Mouse (Mus musculus) T-helper 17 cell (primary cell): Measurements from ENCODE around the gene Pnrc1.

Source experiments
- in situ Hi-C, 2 experiments: fragments of 300-600 bp; cut with MboI, MseI; formaldehyde crosslinking; loops; 1 replicate in 1 of 2; 2 replicates in 1 of 2; pipeline ENCODE4 v1.15.1; 2025; ENCODE audit warnings: high pct_unique_total_duplicates in 2 of 2

Gene Pnrc1

DNA sequence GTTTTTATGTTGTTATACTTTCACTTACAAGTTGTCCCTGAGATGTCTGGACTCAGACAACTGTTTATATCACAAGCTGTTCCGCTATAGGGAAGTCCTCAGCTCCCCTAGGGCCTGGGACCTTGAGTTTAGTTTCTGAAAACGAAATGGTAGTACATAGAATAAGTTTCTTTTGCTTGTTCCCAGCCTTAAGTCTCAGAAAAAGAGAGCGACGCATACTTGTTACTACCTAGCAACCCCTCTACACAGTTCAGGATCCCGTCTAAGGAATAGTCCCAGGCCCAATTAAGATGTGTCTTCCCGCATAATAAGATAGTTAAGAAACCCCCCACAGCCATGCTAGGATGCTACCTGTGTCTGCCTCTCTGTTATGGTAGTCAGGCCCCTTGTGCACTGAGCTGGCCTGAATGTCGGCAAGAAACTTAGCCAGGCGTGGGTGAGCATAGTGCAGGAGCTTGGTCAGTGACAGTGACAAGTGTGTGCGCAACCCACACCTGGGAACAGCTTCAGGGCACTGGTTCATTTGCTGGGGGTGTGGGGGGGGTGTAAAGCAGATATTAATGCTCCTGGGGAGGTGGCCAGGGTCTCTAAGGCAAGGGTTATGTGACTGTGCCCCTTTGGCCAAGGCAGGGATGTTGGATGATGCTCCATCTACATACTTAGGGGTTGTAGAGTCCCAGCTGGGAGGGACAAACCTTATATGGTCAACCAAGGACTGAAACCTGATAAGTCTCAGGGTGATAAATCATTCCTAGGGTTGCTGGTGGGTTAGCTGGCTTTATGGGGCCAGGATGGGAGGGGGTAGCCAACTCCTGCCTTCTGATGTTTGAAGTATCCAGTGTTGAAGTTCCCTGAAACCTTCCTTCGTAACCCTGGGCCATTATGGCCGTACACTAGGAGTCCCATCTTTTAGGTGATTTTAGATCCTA, 19.3 kb downstream of the Pnrc1 start:
- in situ Hi-C loops: no loop called here

DNA sequence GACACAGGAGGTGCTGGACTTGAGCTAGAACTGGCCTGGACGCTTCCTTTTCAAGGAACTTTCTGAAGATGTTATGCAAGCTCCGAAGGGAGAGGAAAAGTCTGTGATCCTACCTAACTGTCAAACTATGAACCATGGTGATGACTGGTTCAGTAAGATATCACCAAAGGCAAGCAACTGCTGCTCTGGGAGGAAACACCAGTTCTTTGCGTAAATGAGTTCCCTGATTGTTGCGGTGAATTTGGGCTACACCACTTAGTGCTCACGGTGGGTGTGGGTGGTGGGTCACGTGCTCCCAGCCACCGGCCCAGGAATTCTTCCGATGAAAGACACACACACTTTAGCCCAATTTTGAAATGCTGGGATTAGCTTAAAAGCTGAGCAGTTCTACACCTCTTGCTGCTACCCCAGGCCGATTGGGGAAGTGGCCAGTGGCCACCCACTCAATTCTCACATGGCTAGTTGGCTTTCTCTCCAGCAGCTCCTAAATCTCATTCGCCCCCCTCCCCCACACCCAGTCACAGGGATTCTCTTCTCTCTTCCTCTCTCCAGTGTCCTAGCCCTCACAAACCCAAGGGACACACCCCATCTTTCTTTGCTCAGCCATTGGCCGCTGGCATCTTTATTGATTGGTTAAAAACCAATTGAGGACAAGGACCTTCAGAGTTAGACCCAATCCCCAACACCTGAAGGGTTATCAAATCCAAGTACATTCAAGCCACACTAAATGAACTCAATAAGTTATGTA, 24.8 kb downstream of the Pnrc1 start:
- in situ Hi-C loops: no loop called here

DNA sequence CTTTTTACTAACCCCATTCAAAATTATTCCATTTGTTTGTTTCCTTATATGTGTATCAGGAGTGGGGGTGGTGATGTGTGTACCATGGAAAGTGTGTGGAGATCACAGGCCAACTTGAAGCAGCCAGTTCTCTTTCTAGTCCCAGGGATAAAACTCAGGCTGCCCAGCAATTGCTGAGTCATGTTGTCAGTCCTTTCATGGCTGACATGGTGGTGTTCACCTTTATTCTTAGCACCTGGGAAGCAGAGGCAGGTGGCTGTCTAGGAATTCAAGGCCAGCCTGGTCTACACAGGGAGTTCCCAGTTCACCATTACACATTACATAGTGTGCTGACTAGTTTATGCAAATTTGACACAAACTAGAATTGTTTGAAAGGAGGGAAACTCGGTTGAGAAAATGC, 27.1 kb downstream of the Pnrc1 start:
- in situ Hi-C loops: no loop called here

DNA sequence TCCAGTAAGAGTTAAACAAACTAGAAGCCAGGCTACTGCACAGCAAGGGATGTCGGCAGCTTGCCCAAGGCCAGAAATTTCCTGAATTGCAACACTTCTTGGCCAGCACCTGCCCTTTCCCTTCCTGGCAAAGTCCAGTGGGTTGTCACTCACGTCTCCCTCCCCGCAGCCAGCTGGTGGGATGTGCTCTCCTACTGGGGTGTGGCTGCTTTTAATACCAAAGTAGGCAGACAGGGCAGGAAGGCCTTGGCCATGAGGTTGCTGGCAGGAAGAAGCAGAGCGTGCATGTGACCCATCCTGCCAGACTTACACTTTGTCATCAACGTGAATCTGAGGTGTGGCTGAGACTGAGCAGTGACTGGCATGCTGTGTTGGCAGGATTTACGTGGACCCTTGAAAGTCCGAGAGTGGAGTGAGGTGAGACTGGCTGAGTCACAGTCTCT, 28.6 kb downstream of the Pnrc1 start:
- in situ Hi-C loops: no loop called here

DNA sequence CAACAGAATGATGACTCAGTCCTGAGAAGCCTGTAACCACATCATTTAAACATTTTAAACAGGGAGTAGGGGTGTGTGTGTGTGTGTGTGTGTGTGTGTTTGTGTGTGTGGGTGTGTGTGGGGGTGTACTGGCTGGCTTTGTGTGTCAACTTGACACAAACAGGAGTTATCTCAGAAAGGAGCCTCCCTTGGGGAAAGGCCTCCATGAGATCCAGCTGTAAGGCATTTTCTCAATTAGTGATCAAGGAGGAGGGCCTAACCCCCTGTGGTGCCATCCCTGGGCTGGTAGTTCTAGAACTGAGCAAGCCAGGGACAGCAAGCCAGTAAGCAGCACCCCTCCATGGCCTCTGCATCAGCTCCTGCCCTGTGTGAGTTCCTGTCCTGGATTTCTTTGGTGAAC, 29.7 kb downstream of the Pnrc1 start:
- in situ Hi-C loops: no loop called here

DNA sequence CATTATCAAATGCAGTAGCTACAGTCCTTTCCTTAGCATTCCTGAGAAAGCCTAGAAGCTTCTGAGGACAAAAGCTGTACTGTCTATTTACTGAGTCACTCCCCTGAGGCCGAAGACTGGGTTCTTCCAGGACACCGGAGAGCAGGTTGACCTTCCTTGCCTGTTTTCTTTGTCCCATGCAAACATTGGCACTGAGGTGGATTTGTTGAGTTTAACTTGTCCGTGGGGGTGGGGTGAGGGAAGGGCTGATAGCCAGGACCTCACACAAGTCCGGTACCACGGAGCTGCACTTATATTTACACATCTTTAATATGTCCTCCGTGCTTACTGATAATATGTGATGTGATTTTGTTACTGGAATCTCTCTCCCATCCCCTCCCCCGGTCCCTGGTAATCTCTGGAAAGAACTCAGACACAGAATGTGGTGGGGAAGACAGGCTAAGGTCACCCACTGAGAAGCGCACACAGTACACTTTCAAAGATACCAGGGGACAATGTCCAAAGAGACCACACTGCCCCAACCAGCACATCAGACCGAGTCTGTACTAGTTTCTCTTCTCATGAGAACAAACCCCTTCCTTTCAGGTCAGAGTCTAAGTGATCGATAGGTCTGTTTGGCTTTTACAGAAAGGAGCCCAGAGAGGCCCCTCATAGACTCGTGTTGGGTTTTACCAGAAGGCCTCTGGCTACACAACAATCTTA, 32.5 kb downstream of the Pnrc1 start:
- in situ Hi-C loops: no loop called here

DNA sequence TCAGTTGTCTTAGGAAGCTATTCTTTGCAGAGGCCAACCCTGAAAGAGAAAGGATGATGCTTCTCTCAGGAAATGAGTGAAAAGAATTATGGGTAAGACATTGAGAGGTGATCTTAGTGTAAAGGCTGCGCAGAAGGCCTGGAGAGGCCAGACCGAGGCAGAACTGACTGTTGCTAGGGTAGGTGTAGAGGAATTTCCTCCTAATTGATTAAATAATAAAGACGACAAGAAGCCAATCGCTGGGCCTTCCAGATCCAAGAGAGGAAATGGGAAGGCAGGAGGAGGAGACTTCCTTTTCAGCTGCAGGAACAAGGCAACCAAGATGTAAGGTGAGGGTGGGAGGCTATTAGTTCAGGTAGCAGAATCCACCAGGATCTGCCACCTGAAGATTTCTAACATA, 35.3 kb downstream of the Pnrc1 start:
- in situ Hi-C loops: no loop called here

DNA sequence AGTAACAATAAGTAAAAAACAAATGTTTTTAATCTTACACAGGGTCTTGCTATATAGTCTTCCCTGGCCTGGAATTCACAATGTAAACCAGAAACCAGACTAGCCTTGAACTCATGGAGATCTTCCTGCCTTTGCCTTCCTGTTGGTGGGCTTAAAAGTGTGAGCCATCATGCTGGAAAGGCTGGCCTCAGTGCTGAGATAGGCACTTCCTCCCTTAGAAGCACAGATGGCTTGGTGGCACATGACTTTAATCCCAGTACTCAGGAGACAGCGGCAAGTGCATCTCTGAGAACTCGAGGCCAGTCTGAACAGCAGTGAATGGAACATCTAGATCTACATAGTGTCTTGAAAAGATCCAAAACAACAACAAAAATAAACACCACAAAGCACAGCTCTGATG, 39.1 kb downstream of the Pnrc1 start:
- in situ Hi-C loops: no loop called here

DNA sequence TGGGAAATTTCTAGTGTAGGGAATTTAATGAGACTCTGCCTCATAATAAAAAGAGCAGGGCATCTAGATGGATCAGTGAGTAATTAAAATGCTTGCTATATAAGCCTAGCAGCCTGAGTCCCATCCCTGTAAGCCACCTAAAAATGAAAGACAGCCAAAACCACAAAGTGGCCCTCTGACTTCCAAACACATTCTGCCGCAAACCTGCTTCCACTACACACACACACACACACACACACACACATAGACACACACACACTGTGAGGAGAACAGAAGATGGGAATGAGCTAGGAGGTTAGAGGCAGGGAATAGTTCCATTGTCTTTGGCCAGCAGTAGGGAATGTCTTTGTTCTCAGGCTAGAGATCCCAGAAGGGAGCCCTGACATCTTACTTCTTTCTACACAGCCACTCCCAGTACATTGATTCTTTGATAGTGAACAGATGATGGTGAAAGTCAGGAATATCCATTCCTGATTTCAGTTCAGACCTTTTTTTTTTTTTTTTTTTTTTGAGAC, 40.2 kb downstream of the Pnrc1 start:
- in situ Hi-C loops: loop anchor here in 1 of 2 experiments (5.0 kb wide), 1 partner anchor 338 kb away; no protein-coding TSS in a partner anchor

DNA sequence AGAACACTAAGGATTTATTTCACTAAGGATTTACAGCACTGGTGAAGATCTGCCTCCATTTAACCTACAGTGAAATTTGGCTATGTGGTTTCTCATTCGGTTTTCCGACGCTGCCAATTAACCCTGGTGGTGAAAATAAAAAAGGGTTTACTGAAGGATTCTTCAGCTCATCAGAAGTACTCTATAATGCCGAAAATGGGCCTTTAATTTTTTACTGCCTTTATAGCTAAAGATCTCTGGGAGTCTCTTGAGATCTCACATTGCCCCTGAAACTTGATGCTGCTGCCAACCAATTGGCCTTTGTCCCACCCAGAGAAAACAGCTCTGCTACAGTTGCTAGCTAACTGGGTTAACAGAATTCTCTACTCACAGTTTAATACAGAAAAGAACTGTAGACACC, 41.0 kb downstream of the Pnrc1 start:
- in situ Hi-C loops: loop anchor here in 1 of 2 experiments (5.0 kb wide), 1 partner anchor 338 kb away; no protein-coding TSS in a partner anchor

DNA sequence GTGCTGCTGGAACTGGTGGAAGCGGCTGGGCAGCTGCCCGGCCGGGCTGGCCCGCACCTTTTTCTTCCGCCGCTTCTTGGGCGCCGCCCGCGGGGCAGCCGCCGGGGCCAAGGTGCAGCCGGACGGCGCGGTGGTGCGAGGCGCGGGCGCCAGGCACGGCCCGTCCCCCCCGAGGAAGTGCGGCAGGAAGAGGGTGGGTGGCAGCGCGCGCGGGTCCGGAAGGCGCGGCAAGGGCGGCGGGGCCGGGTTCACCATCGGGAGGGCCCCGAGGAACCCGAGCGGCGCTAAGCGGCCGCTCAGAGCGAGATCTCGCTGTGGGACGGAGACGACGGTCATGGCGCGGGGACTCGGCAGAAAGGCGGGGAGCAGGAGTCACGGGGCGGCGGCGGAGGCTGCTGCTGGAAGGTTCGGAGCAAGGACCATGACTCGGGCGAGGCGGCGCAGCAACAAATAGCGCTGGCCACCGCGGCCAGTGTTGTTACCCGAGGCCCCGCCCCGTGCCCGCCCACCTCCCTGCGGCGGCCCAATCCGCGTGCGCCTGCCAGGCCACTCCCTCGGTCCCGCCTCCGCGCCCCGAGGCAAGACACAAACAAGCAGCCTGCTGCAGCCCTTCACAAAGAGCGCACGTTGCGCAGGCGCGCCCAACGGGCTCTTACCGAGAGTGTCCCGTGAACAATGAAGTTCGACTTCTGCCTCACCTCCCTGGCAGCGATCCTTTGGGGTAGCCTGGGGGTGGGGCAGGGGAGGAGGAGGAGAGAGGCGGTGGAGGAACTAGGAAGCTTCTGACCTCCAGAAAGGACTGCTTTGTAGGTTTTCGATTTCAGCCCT, 41.7 kb downstream of the Pnrc1 start:
- in situ Hi-C loops: loop anchor here in 1 of 2 experiments (5.0 kb wide), 1 partner anchor 339 kb away; no protein-coding TSS in a partner anchor

DNA sequence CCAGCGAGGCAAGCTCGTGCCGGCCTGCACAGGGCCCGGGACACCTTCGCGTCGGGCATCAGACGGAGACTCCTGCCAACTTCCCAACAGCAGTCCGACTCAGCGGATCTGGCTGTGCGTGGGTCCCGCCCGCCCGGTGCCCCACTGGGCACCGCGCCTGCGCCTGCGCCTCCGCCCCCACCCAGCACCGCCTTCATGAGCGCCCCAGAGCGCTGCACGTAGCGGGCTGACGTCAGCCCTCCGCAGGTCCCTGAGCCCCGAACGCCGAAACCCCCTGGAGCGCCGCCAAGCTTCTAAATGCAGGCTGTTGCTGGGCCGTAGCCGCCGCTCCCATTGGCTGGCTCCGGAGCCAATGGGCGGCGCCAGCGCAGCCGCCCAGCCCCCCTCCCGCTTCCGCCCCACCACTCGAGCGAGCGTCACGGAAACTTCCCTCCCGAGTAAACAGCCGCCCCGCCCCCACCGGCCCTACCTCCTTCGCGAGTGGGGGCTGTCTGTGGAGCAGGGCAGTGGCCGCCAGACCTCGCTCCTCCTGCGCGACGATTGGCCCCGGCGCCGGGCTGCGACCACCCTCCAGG, 42.4 kb downstream of the Pnrc1 start:
- in situ Hi-C loops: loop anchor here in 1 of 2 experiments (5.0 kb wide), 1 partner anchor 340 kb away; no protein-coding TSS in a partner anchor

DNA sequence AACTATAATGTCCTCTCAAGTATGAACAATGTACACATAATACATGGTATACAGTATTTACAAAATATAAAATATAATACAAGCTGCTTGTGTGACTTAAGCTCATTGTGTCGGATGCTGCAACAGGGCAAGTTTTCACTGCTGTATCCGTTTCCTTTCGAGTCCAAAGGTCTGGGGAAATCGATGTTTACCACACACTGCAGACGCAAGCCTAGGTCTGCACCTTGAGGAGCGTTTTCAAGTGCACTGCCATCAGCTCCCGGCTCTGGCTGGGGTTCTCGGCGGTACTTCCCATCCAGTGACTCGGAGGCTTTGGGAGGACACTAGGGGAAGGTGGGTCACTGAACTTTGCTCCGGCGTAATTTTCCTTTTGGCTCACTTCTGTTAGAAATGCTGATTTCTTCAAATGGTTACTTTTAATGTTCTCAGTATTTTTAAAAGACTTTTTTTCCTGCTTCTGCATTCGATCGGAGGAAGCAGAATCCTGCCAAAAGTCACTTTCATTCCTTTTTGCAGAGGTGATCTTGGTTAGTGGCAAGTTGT, 44.0 kb downstream of the Pnrc1 start:
- in situ Hi-C loops: loop anchor here in 1 of 2 experiments (5.0 kb wide), 1 partner anchor 341 kb away; no protein-coding TSS in a partner anchor

DNA sequence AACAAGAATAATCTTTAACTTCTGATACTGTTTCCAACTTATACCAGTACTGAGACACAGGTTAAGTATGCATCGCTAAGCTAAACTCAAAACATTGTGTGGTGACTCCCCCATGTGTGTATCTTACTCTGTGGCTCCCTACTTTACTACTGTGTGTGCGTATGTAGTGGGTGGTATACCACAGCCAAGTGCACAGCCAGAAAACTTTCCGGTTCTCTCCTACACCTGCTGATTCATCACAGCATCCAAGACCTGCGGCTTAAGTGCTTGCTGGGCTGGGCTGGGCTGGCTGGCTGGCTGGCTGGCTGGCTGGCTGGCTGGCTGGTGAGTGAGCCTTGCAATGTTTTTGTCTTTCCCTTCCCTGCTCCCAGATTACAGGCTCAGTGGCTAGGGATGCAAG, 46.0 kb downstream of the Pnrc1 start:
- in situ Hi-C loops: no loop called here

DNA sequence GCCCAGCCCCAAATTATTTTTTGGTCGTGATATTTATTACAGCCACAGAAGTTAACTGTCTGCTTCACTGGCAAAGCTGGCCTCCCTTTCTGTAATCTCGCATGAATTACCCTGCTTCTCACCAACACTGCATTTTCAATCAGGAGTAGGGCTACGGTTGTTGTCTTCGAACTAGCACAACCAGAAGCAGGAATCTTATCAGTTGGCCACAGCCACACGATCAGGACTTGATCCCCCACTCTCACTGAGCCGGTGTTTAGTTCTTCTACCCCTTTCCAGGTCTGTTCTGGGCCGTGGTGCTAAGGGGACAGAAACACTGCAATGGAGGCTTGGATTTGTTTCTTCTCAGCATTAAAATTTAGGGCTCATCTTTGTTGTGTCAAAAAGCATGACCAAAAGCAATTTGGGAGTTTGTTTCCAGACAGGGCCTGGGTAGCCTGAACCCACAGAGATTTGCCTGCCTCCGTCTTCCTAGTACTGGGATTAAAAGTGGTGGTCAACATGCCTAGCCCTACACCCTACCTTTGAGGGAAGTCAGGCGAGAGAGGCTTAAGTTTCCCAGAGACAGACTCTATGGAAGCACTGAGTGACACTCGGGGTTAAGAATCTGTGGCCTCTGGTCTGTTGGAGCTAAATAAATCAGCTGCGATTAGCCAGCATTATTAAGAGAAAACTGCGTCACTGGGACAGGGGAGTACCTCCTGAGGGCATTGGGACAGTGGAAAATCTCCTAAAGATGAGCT, 46.8 kb downstream of the Pnrc1 start:
- in situ Hi-C loops: no loop called here

DNA sequence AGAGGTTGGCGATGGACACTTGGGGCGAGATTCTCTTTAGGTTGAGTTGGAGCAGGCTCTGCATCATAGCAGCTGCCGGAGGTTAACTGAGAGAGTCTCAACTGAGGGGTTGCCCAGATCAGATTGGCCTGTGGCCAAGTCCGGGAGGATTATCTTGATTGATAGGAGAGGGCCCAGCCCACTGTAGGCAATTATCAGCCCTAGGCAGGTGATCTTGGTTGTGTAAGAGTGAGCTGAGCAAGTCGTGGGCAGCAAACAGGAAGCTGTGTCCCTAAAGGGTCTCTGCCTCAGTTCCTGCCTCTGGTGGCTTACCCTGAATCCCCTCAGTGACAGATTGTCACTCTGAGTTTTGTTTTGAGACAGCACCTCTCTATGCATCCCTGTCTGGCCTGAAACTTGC, 47.4 kb downstream of the Pnrc1 start:
- in situ Hi-C loops: no loop called here

DNA sequence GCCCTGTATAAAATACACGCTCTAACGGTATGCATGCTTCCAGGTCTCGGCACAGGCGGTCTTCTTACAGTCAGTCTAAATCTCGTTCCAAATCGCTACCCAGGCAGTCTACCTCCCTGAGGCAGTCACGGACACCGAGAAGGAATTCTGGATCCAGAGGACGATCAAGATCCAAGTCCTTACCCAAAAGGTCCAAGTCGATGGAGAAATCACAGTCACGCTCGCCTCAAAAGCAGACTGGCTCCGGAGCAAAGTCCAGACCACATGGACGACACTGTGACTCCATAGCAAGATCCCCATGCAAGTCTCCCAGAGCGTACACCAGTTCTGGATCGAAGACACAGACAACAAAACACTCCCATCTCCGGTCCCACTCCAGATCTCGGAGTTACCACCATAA, 59.1 kb downstream of the Pnrc1 start:
- in situ Hi-C loops: no loop called here

DNA sequence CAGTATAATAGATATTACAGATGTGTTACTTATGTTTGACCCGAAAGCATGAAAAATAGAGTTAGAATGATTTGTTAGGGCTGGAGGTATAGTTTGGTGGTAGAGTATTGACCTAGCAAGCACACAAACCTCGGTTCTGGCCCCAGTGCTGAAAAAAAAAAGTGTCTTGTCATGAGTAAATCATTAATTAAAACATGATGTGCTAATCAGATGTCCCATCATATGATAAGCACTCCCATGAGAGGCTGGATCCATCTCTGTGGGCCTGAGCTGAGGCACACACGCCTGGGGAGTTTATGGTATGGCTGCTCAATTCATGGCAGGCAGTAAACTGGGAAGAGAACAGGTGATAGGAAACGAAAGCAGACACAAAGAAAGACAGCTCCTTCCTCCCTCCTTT, 60.3 kb downstream of the Pnrc1 start:
- in situ Hi-C loops: no loop called here

DNA sequence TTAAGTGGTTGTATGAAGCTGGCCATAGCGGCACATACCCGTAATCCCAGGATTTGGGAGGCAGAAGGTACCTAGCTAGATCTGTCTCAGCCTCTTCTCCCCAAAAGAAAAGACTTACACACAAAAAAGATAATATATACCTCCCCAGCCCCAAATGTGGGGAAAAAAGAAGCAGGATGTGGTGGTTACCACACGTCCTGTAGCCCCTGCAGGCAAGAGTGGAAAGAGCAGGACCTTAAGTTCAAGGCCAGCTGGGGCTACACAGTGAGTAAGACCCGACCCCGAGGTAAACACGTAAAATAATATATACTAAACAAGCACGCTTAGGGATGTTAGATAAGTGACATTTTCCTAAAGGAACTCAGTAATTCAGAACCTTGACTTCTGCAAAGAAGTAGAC, 62.8 kb downstream of the Pnrc1 start:
- in situ Hi-C loops: no loop called here
